Mouse (Mus musculus) neural tube, postnatal 0 days (tissue): ENCODE results near the gene Nanog. TPM values are rescaled to one million over a fixed set of nuclear protein-coding genes. Genes with fewer than 3 reads are reported as not detected.

Experiments
- polyA plus RNA-seq: library from polyadenylated mRNA; unstranded; fragments of >200 nt; fragmentation: Nextera tagmentation; extraction: Ambion mirVana; gene quantifications from 2 replicates; pipeline ENCODE4 v1.2.1, GENCODE M21; 2015

The Nanog gene
- polyA plus RNA-seq = 0.11 and 0.14 TPM in 2 replicates

DNA sequence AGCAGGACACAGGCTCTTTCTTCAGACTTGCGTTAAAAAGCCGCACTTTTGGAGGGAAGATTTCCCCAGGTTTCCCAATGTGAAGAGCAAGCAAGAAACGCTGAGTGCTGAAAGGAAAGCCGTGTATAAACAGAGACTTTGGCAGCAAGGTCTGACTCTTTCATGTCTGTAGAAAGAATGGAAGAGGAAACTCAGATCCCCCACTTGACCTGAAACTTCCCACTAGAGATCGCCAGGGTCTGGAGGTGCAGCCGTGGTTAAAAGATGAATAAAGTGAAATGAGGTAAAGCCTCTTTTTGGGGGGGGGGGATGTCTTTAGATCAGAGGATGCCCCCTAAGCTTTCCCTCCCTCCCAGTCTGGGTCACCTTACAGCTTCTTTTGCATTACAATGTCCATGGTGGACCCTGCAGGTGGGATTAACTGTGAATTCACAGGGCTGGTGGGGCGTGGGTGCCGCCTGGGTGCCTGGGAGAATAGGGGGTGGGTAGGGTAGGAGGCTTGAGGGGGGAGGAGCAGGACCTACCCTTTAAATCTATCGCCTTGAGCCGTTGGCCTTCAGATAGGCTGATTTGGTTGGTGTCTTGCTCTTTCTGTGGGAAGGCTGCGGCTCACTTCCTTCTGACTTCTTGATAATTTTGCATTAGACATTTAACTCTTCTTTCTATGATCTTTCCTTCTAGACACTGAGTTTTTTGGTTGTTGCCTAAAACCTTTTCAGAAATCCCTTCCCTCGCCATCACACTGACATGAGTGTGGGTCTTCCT, at the start of gene Nanog:
TSS of gene Nanog (plus strand) at position 454 of the 765 bp plus-strand sequence.

Other genes with a start within 250 kb of the Nanog start
- gene Rimklb, start 208.7 kb upstream of the Nanog start, polyA plus RNA-seq = 86.5 and 87.8 TPM in 2 replicates
- gene Mfap5, start 201.6 kb upstream of the Nanog start, polyA plus RNA-seq = 41.0 and 72.5 TPM in 2 replicates
- 0.15 and 0.43 TPM in 2 replicates for gene Aicda, start 153.7 kb upstream of the Nanog start, polyA plus RNA-seq
- gene Apobec1, start 105.0 kb upstream of the Nanog start, polyA plus RNA-seq = 2.7 and 3.9 TPM in 2 replicates
- 0.10 TPM in 1 of 2 replicates, not detected in the other for gene Gdf3, start 97.4 kb upstream of the Nanog start, polyA plus RNA-seq
- gene Dppa3, start 81.1 kb upstream of the Nanog start, polyA plus RNA-seq = not detected in 2 replicates
- gene Slc2a3, start 94.2 kb downstream of the Nanog start, polyA plus RNA-seq = 51.8 and 54.6 TPM in 2 replicates
- 6.9 and 7.6 TPM in 2 replicates for gene Foxj2, start 112.4 kb downstream of the Nanog start, polyA plus RNA-seq
- 2.1 and 3.2 TPM in 2 replicates for gene C3ar1, start 148.7 kb downstream of the Nanog start, polyA plus RNA-seq
- gene Necap1, start 167.0 kb downstream of the Nanog start, polyA plus RNA-seq = 158 and 165 TPM in 2 replicates
- gene Clec4a1, start 214.4 kb downstream of the Nanog start, polyA plus RNA-seq = 1.9 and 2.3 TPM in 2 replicates
- gene Clec4a3, start 245.0 kb downstream of the Nanog start, polyA plus RNA-seq = 1.8 TPM in 2 replicates